Mouse (Mus musculus): ENCODE measurements at regions not wholly inside any gene's neighbourhood (a gene's known extent, or its start where the extent isn't known, plus 50 kb on each side); places are given as distances from the start of the nearest gene placed in this dataset.

DNA sequence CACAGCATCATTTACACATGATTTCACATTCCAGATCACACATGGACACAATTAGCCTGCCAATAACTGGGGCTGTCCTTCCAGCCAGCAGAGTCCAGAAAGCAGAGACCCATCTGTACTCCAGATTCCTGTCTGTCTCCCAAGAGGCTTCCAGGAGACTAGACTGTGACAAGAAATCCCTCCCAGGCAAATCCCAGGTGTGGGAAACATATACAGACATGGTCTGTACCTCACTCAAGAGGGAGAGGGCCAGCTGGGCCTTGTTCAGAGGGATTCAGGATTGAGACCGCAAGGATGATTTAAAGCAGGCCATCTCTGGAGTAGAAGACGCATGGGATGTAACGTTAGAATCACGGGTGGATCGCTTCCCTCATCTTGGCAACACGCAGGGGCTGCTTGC is 182.7 kb upstream of the Prr30 start:
- intact Hi-C loops (cut with DNase I) = no loop called here
- DNase-seq = no peak

DNA sequence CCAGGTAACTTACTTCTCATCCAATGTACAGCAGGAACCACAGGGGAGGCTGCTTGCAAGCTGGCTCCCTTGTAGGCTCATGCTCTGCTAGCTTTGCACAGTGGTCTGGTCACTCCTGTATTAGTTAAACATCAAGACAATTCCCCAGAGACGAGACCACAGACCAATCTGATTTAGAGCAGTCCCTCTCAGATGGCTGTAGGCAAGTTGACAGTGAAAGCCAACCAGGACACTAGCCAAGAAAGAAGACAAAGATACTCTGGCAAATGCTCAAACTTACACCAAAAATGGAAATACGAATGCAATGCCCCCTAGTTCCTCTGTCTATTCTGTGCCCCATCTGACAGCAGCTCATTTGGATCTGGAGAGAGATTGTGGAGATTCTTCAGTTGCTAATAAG is 181.8 kb upstream of the Prr30 start:
- intact Hi-C loops (cut with DNase I) = no loop called here
- no peak for DNase-seq

GRCm38 (mm10) chr14:101379663-101380006 is 179.5 kb upstream of the Prr30 start:
- DNase-seq = no peak

DNA sequence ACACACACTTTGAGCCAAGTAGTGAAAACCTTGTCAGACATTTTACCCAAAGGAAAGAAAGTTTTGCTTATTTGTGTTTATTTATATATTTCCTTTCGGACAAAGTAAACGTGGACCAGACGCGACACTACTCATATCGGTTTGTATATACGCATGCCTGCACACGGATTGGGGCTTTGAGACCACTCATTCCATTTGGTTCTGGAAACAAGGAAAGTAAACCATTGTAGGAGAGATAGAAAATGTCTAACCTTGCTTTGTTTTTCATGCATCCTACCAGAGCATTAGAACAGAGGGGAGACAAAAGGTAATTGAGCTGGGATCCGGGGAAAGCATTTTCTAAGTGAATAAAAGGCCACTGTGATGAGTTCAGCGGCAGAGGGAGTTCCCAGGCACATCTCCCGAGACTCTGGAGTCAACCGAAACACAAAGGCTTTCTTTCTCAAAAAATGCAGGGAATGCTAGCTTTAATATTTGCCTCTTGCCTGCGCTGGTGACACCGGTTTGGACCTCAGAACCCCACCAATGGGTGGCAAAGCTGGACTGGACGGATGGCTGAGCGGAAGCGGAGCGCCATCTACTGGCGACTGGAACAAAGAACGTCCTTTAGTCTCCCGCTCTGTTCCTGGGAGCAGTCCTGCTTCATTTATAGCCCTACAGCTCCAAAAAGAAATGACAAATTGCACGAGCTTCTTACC is 179.0 kb upstream of the Prr30 start:
- peak; percentile 63 to 76 for DNase-seq
- intact Hi-C loops (cut with DNase I) = loop anchor here (1.0 to 5.0 kb wide), 2 partner anchors 77 to 1447 kb away; no protein-coding TSS in a partner anchor

More at GRCm38 (mm10) chr14:101379663-101380006, 179.5 kb upstream of the Prr30 start:
- intact Hi-C loops (cut with DNase I) = loop anchor here (1.0 to 5.0 kb wide), 2 partner anchors 77 to 1447 kb away; no protein-coding TSS in a partner anchor

GRCm38 (mm10) chr14:101378545-101378944 is 178.4 kb upstream of the Prr30 start:
- intact Hi-C loops (cut with DNase I) = loop anchor here (5.0 kb wide), 1 partner anchor 76 kb away; no protein-coding TSS in a partner anchor
- no peak for DNase-seq

DNA sequence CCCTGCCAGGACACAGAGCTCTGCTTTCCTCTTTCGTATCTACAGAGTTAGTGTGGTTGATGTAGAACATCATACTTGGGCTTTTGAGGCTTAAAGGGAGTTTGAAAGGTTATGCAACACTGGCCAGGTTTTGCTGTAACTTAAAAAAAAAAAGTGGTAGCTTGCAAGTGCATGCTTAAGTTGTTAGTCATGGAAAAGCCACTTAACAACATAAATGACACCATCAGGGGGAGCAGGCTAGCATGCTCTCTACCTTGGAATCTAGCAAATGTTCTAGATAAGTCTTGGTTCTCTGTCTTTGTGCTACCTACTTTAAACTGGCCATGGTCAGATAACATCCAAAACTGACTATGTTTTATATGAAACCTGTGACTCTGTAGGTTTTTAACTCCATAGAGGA is 176.6 kb upstream of the Prr30 start:
- intact Hi-C loops (cut with DNase I) = loop anchor here (5.0 kb wide), 1 partner anchor 74 kb away; no protein-coding TSS in a partner anchor

GRCm38 (mm10) chr14:101375833-101376232 is 175.7 kb upstream of the Prr30 start:
- intact Hi-C loops (cut with DNase I) = loop anchor here (5.0 kb wide), 1 partner anchor 74 kb away; no protein-coding TSS in a partner anchor

More for the DNA sequence above, 176.6 kb upstream of the Prr30 start:
- no peak for DNase-seq

DNA sequence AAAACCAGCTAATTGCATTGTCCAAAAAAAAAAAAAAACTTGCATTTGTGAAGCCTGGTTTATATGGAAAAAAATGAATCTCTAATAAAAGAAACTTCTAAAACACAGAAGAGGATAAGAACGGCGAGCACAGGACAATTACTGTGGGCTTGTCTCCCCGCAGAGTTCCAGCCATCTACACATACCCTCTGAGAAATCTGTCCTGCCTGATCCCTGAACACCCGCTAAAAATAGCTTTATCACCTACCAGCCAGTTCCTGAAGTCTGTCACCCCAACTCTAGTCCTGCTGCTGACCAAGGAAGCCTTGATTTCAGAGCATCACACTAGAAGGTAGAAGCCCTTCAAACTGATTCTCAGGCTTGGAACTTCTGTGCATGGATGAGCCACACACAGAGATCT is 173.7 kb upstream of the Prr30 start:
- no peak for DNase-seq
- intact Hi-C loops (cut with DNase I) = no loop called here

More at GRCm38 (mm10) chr14:101375833-101376232, 175.7 kb upstream of the Prr30 start:
- DNase-seq = no peak

GRCm38 (mm10) chr14:101359860-101360259 is 159.7 kb upstream of the Prr30 start:
- no peak for DNase-seq
- intact Hi-C loops (cut with DNase I) = no loop called here

DNA sequence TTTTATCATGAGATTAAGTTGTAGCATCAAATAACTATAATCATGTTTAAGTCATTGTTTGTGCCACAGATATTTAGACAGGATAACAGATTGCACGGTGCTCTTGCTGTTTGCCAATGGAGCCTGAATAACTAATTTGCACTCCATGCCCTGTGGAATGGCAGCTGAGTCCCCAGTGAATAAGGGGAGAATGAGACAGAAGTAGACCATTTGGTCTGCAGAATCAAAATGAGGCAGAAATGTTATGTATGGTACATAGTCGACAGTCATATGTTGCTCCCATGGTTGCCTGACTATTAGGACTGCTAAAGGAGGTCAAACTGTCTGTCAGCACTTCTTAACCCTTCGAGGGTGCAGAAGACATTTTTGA is 152.9 kb upstream of the Prr30 start:
- intact Hi-C loops (cut with DNase I) = no loop called here
- no peak for DNase-seq

- intact Hi-C loops (cut with DNase I) = no loop called here
- DNase-seq = peak; percentile 10 to 12
Measured at GRCm38 (mm10) chr14:101352046-101353008, 152.2 kb upstream of the Prr30 start.

GRCm38 (mm10) chr14:101340331-101340730 is 140.2 kb upstream of the Prr30 start:
- no peak for DNase-seq
- intact Hi-C loops (cut with DNase I) = no loop called here

- no peak for DNase-seq
- intact Hi-C loops (cut with DNase I) = no loop called here
Measured at GRCm38 (mm10) chr14:101332015-101332414, 131.9 kb upstream of the Prr30 start.

GRCm38 (mm10) chr14:101327421-101327820 is 127.3 kb upstream of the Prr30 start:
- no peak for DNase-seq
- intact Hi-C loops (cut with DNase I) = no loop called here

DNA sequence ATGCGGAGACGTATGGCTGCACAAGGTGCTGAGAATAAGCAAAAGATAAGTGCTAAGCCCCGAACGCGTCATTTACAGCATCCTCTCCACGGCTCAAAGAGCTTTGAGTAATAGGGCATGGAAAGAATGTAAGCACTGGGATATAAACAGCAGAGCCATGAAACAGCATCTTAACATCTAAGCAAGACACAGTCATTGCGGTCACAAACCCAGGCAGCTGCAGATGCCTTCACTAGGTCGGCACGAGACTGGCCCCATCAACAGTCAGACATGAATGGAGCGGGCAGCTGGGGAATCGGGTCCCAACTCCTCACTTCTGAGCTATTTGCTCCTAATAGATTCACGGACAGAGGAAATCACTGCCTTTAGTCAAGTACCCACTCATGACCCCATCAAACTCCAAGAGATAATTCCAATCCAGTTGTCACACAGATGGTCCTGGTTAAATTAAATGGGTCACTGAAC is 126.4 kb upstream of the Prr30 start:
- no peak for DNase-seq
- intact Hi-C loops (cut with DNase I) = no loop called here

GRCm38 (mm10) chr14:101323361-101323760 is 123.2 kb upstream of the Prr30 start:
- DNase-seq = no peak
- intact Hi-C loops (cut with DNase I) = no loop called here

DNA sequence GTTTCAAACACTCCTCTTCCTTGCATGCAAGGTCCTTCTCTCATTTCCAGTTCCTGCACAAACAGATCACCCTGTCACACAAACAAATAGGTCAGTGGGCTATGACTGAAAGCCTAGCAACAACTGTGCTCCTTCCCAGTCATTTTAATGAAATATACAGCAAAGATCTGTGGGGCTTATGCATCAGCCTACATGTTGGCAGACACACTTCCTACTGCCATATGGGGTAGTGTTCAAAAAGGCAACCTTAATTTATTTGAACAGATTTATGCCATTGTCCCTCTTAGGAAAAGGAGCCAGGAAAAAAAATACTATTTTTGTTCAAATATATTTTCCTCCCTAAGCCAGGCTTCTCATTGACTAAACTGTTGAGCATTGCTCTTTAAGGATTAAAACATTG is 107.8 kb upstream of the Prr30 start:
- no peak for DNase-seq
- intact Hi-C loops (cut with DNase I) = no loop called here

GRCm38 (mm10) chr14:101304487-101305032 is 104.4 kb upstream of the Prr30 start:
- no peak for DNase-seq
- intact Hi-C loops (cut with DNase I) = loop anchor here (5.0 kb wide), 1 partner anchor 73 kb away; no protein-coding TSS in a partner anchor

- intact Hi-C loops (cut with DNase I) = loop anchor here (10.0 kb wide), 3 partner anchors 243 to 1363 kb away; no protein-coding TSS in a partner anchor
- DNase-seq = no peak
Measured at GRCm38 (mm10) chr14:101297841-101298240, 97.7 kb upstream of the Prr30 start.

- intact Hi-C loops (cut with DNase I) = loop anchor here (10.0 kb wide), 3 partner anchors 240 to 1360 kb away; no protein-coding TSS in a partner anchor
- peak; percentile 20 to 34 for DNase-seq
Measured at GRCm38 (mm10) chr14:101294693-101295092, 94.6 kb upstream of the Prr30 start.

DNA sequence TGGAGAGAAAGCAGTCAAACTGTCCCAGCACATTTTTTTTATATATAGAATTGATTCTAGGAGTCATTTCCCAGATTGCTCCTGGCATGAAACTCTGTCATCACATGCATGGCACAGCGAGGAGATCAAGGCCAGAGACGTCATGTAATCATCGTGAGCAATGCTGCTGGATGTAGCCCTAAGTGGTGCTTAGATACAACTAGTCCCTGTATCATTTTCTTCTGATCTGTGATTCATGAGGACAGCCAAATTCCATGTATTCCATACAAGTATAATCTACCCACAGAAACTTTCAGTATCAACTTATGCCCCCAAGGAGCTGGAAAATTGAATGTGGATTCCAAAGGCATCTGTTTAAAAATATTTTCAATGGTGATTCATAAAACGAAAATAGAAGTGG is 87.6 kb upstream of the Prr30 start:
- intact Hi-C loops (cut with DNase I) = no loop called here
- DNase-seq = no peak

Data from heart, postnatal 36 days (tissue).